Mouse (Mus musculus) heart, embryonic 11.5 days (tissue): ENCODE results near the gene Dnajc13. TPM values are rescaled to one million over a fixed set of nuclear protein-coding genes. Genes with fewer than 3 reads are reported as not detected.

Source experiments
- ATAC-seq: fragments of 200-750 bp; cut with Nextera tagmentation; replicated peaks from 2 replicates; pipeline ENCODE4 v1.8.0; 2017; ENCODE audit warnings: moderate library complexity; ENCODE audit not compliant: insufficient number of reproducible peaks, low FRiP score, low TSS enrichment
- H3K27ac ChIP-seq: fragments of 300-500 bp; sonication (generic); 2 replicates; pipeline ENCODE4 v1.5.1; 2014; ENCODE audit warnings: mild to moderate bottlenecking, low read depth, low read length
- H3K27me3 ChIP-seq: fragments of 300-500 bp; sonication (generic); 2 replicates; pipeline ENCODE4 v1.6.1; 2014; ENCODE audit warnings: mild to moderate bottlenecking, low read length, mixed read lengths; ENCODE audit not compliant: control insufficient read depth, insufficient read depth
- H3K36me3 ChIP-seq: fragments of 300-500 bp; sonication (generic); 2 replicates; pipeline ENCODE4 v1.6.1; 2014; ENCODE audit warnings: mild to moderate bottlenecking, low read length, moderate library complexity, mixed read lengths; ENCODE audit not compliant: control insufficient read depth, insufficient read depth
- H3K4me1 ChIP-seq: fragments of 300-500 bp; sonication (generic); 2 replicates; pipeline ENCODE4 v1.6.1; 2014; ENCODE audit warnings: low read length; ENCODE audit not compliant: control insufficient read depth, insufficient read depth
- H3K4me2 ChIP-seq: fragments of 300-500 bp; sonication (generic); 2 replicates; pipeline ENCODE4 v1.6.1; 2014; ENCODE audit warnings: mild to moderate bottlenecking, moderate library complexity
- H3K4me3 ChIP-seq: fragments of 300-500 bp; sonication (generic); 2 replicates; pipeline ENCODE4 v1.5.1; 2014; ENCODE audit warnings: low read depth, low read length
- H3K9ac ChIP-seq: fragments of 300-500 bp; sonication (generic); 2 replicates; pipeline ENCODE4 v1.6.1; 2014; ENCODE audit warnings: mild to moderate bottlenecking, low read depth, low read length, moderate library complexity
- H3K9me3 ChIP-seq: fragments of 300-500 bp; sonication (generic); replicated peaks from 2 replicates; pipeline ENCODE4 v1.6.1; 2016; ENCODE audit warnings: low read length; ENCODE audit not compliant: control insufficient read depth
- WGBS: fragments of 180-500 bp; shearing (Covaris S2); extraction: QIAGEN DNeasy Blood & Tissue Kit; methylation state at CpG from one replicate; pipeline ENCODE4 v1.1.7; 2014; ENCODE audit not compliant: insufficient replicate concordance; 5-methylcytosine and 5-hydroxymethylcytosine counted together
- polyA plus RNA-seq: library from polyadenylated mRNA; unstranded; fragments of >200 nt; fragmentation: Nextera tagmentation; extraction: Ambion mirVana; gene quantifications from 2 replicates; pipeline ENCODE4 v1.2.1, GENCODE M21; 2014

Gene Dnajc13
- polyA plus RNA-seq, 1 experiment from 2014 or later, result 31.9 TPM

DNA sequence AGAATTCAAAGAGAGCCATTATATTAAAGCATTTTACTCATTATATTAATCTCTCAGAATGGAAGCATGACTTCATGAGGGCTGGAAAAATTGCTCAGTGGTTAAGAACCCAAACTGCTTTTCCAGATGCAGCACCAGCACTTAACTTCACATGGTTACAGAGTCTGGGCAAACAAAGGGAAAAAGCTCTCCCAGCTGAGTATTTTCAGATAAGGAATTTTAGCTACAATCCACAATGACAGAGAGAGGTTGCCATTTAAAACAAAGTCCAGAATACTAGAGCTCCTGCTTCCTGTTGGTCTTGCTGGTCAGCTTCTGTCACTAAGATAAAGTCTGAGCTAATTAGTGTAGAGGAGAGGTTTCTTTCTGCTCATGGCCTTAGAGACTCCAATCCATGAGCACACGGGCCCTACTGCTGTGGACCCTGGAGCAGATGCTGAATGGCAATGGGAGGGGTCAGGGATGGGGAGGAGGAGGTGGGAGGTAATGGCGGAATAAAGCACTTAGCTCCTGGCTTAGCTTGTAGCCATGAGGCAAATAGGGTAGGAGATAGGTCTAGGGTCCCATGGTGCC, 154.1 kb downstream of the Dnajc13 start:
- peaks cover 4% of the 10 kb centered on the region; the same call in 1 of the 2 replicates for H3K4me1 ChIP-seq

DNA sequence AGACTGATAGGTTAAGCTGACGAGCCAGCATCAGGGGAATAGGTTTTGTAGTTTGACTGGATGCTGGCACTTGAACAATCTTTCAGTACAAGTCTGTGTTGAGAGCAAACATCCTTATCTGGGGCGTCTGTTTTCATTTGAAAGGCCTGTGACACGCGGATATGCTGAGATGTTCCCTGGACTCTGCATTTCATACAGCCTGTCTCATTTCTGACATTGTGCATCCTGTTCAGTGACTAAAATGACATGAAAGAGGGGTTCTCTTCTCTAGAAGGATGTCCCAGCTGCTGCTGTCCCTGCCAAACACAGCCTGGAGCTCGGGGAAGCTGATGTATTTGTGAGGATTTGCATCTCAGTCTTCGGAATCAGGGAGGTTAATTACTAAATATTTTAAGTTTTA, 155.2 kb downstream of the Dnajc13 start:
- Histone ChIP-seq H3K36me3 (no peaks in the 10 kb centered on the region), H3K27me3 (no peaks in the 10 kb centered on the region), H3K4me3 (no peak overlapping the region), H3K27ac (no peak overlapping the region), H3K9me3 (0 out of 2 replicates have a peak, but pooled peaks cover 3% of the 10 kb centered on the region), H3K9ac (no peak overlapping the region), H3K4me1 (peaks cover 4% of the 10 kb centered on the region; the same call in 1 of the 2 replicates), H3K4me2 (no peak overlapping the region)
- WGBS, result 40% methylated on average over 6 of the region's 6 CpGs
- ATAC-seq, result no peak

More for the DNA sequence above, 154.1 kb downstream of the Dnajc13 start:
- Histone ChIP-seq H3K27me3 (no peaks in the 10 kb centered on the region), H3K9ac (no peak overlapping the region), H3K27ac (no peak overlapping the region), H3K4me3 (no peak overlapping the region), H3K36me3 (no peaks in the 10 kb centered on the region), H3K4me2 (no peak overlapping the region), H3K9me3 (0 out of 2 replicates have a peak, but pooled peaks cover 3% of the 10 kb centered on the region)
- 44% methylated on average over 2 of the region's 2 CpGs for WGBS
- ATAC-seq, result no peak

DNA sequence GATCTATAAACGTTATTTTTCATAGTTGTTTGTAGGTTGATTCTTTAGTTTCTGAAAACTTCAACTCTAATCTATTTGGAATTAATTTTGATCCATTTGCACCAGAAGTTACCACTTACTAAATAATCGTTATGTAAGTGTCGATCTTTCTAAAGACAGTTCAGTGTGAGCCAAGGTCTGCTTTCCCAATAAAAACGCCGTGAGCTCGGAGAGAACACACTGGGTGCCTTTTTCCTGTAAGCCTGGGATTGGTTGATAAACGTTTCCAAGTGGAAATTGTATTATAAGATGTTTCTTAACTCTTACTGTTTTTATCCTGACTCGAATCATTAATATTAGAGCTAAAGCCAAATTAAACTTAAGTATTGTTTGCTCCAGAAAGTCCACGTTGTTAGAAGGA, 155.8 kb downstream of the Dnajc13 start:
- ATAC-seq, result no peak
- Histone ChIP-seq H3K27me3 (no peaks in the 10 kb centered on the region), H3K4me1 (peaks cover 4% of the 10 kb centered on the region; the same call in 1 of the 2 replicates), H3K36me3 (no peaks in the 10 kb centered on the region), H3K27ac (no peak overlapping the region), H3K9me3 (0 out of 2 replicates have a peak, but pooled peaks cover 3% of the 10 kb centered on the region), H3K4me2 (no peak overlapping the region), H3K9ac (no peak overlapping the region), H3K4me3 (no peak overlapping the region)
- 68% methylated on average over 9 of the region's 9 CpGs for WGBS

DNA sequence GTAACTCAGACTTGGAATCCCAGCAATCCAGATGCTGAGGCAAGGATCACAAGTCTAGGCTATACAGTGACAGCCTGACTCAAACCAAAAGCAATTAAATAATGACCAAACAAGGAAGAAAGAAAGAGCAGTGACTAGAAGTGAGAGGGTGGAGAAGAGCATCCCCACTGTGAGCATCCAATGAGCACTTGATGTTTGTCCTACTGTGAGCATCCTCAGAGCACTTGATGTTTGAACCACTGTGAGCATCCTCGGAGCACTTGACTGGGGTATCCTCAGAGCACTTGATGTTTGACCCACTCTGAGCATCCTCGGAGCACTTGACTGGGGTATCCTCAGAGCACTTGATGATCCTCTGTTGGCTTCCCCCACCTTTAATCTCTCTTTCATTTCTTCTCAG, 157.7 kb downstream of the Dnajc13 start:
- H3K4me1 ChIP-seq, result peaks cover 4% of the 10 kb centered on the region; the same call in 1 of the 2 replicates
- H3K4me3 ChIP-seq, result no peak overlapping the region
- no peaks in the 10 kb centered on the region for H3K9me3 ChIP-seq
- H3K4me2 ChIP-seq, result no peak overlapping the region
- H3K36me3 ChIP-seq, result no peaks in the 10 kb centered on the region
- H3K27me3 ChIP-seq, result no peaks in the 10 kb centered on the region
- ATAC-seq, result no peak
- 81% methylated on average over 2 of the region's 2 CpGs for WGBS
- no peak overlapping the region for H3K9ac ChIP-seq
- no peak overlapping the region for H3K27ac ChIP-seq

DNA sequence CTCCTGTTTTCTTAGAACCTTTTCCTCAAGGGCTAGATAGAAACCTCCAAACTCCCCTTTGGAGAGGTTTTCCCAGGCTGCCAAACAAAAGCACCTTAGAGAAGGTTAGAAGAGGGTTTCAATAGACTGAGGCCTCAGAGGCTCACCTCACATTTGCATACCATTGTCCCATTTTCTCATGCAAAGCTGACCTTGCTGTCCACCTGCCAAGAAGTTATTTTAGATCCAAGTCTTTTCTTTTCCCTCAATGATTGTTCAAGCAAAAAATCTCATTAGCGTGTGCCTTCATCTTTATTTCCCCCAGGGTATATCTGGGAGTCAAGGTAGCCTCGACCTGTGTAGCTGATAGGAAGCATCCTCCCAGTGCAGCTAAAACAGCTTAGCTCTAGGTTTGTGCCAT, 159.8 kb downstream of the Dnajc13 start:
- H3K9ac ChIP-seq, result no peak overlapping the region
- H3K36me3 ChIP-seq, result no peaks in the 10 kb centered on the region
- H3K9me3 ChIP-seq, result no peaks in the 10 kb centered on the region
- H3K4me1 ChIP-seq, result peaks cover 4% of the 10 kb centered on the region; the same call in 1 of the 2 replicates
- H3K27me3 ChIP-seq, result no peaks in the 10 kb centered on the region
- no peak for ATAC-seq
- no peak overlapping the region for H3K4me3 ChIP-seq
- no peak overlapping the region for H3K27ac ChIP-seq
- no peak overlapping the region for H3K4me2 ChIP-seq
- 58% methylated on average over 2 of the region's 2 CpGs for WGBS

DNA sequence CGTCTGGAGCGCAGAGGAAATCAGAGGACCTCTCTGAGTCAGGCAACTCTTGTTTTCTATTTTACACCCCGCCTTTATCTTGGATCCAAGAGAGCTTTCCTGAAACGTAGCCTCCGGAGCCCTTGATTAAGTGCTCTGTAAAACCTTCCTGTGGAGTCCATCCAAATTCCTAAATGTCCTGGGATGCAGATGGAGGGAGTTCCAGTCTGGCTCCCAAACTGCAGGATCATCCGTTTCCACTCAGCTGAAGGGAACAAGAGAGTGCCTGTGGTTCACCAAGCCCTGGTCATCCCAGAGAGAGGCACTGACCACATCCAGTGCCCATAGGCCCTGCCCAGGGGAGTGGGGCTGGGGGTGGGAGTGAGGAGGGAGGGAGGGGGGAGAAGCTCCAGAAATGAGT, 160.4 kb downstream of the Dnajc13 start:
- WGBS, result 26% methylated on average over 6 of the region's 6 CpGs
- Histone ChIP-seq H3K9ac (no peak overlapping the region), H3K4me2 (no peak overlapping the region), H3K27ac (no peak overlapping the region), H3K9me3 (no peaks in the 10 kb centered on the region), H3K4me3 (no peak overlapping the region), H3K27me3 (no peaks in the 10 kb centered on the region), H3K4me1 (peaks cover 2% of the 10 kb centered on the region; the same call in 1 of the 2 replicates), H3K36me3 (no peaks in the 10 kb centered on the region)
- no peak for ATAC-seq

DNA sequence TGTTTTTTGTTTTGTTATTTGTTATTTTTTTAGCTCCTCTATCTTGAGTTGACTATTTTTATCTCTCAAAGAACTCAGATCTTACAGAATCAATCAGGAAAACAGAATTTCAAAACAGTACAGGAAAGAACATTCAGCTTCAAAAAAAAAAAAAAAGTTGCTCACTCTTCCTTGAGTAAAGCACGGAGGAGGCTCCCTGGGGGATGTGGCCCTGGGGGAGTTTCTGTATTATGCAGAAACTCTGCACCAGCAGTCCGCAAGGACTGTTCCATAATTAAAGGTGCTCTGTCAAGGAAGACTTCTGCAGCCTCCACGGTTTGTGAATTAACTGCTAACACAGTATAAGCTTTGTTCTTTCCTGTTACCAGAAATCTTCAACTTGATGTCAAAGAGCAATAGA, 161.3 kb downstream of the Dnajc13 start:
- WGBS, result 35% methylated on average over 3 of the region's 3 CpGs
- no peak overlapping the region for H3K4me3 ChIP-seq
- H3K27ac ChIP-seq, result no peak overlapping the region
- no peak overlapping the region for H3K9ac ChIP-seq
- H3K27me3 ChIP-seq, result no peaks in the 10 kb centered on the region
- H3K4me1 ChIP-seq, result no peaks in the 10 kb centered on the region; the same call in 1 of the 2 replicates
- H3K4me2 ChIP-seq, result no peak overlapping the region
- no peak for ATAC-seq
- H3K9me3 ChIP-seq, result no peaks in the 10 kb centered on the region
- H3K36me3 ChIP-seq, result no peaks in the 10 kb centered on the region
